Mouse (Mus musculus): ENCODE results near the gene Ptrh1. TPM values are rescaled to one million over a fixed set of nuclear protein-coding genes. Genes with fewer than 3 reads are reported as not detected.

Gene Ptrh1
- polyA plus RNA-seq, 1 experiment = 5.5 TPM

DNA sequence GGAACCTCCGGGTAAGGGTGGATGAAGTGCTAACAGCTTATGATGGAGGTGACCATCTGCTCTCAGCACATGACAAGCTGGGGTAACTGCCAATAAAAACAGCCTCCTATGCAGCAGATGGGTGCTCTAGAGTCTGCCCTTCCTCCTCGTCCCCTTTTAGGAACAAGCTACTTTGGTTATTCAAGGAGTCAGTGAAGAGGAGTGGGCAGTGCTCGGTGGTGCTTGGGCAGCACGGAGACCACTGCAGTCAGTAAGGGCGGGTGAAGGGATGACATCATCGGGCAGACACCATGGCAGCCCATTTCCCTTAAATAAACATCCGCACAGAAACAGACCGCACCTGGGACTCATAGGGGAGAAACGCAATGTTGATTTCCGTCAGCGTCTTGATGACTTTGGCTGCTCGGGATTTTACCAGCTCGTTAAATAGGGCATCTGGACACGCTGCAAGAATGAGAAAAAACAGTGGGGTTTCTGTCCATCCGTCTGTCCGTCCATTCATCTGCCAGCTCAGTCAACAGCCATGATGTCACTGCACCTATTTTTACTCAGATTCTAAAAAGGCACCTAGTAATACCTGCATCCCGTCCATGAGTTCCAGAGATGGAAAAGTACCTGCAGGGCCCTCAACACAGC lies 41.5 kb downstream of the Ptrh1 start:
- Histone ChIP-seq H3K4me3 (ENCODE audit: insufficient read depth, low read length) (no peak overlapping the region), H3K27ac (ENCODE audit: insufficient read depth, low read depth, low read length) (no peak overlapping the region), H3K4me1 (ENCODE audit: control insufficient read depth, insufficient read depth, low read length) (no peaks in the 10 kb centered on the region)

DNA sequence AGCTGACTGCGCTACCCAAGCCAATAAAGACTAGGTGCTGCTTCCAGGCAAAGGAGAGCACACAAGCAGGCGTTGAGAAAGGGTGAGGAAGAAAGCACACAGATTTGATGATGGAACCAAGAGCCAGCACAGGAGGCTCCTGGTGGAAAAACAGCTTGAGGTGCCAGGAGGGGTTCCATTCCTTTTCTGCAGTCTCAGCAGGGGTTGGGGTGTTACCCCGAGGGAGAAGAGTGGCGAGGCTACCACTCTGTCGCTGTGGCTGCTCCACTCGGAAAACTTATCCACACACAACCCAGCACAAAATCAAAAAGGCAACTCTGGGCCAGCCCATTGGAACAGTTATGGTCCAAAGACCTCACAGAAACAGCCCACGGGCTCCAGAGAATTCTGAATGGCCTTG lies 42.0 kb downstream of the Ptrh1 start:
- Histone ChIP-seq H3K27ac (ENCODE audit: insufficient read depth, low read depth, low read length) (no peak overlapping the region), H3K4me3 (ENCODE audit: insufficient read depth, low read length) (no peak overlapping the region), H3K4me1 (ENCODE audit: control insufficient read depth, insufficient read depth, low read length) (no peaks in the 10 kb centered on the region)
- TF ChIP-seq POLR2A (IDR thresholded peaks at IDR 0.05; ENCODE audit: borderline replicate concordance, low read depth, low read length) (no peak), CTCF (IDR thresholded peaks at IDR 0.05; ENCODE audit: low read depth, low read length) (no peak)

More for the DNA sequence above, 41.5 kb downstream of the Ptrh1 start:
- no peak for TF ChIP-seq POLR2A (IDR thresholded peaks at IDR 0.05; ENCODE audit: borderline replicate concordance, low read depth, low read length)
- TF ChIP-seq CTCF (IDR thresholded peaks at IDR 0.05; ENCODE audit: low read depth, low read length) = no peak

DNA sequence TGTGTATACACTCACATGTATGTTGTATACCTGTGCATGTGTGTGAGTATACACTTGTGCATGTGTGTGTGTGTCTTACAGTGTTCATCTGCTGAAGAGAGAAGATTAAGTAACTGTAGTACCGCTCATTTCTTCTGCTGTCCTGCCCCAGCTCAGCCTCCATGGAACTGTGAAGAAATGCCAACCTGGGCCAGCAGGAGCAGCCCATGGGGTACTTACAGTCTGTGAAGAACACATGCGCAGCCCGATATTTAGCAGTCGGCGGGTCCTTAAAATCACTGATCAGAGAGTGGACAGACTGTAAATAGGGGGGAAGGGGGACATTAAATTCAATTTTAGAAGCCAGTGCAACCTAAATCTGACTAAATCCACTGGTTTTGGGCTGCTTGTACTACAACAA lies 42.6 kb downstream of the Ptrh1 start:
- Histone ChIP-seq H3K4me1 (ENCODE audit: control insufficient read depth, insufficient read depth, low read length) (no peaks in the 10 kb centered on the region), H3K27ac (ENCODE audit: insufficient read depth, low read depth, low read length) (no peak overlapping the region), H3K4me3 (ENCODE audit: insufficient read depth, low read length) (no peak overlapping the region)
- no peak for TF ChIP-seq POLR2A (IDR thresholded peaks at IDR 0.05; ENCODE audit: borderline replicate concordance, low read depth, low read length)
- TF ChIP-seq CTCF (IDR thresholded peaks at IDR 0.05; ENCODE audit: low read depth, low read length) = no peak

DNA sequence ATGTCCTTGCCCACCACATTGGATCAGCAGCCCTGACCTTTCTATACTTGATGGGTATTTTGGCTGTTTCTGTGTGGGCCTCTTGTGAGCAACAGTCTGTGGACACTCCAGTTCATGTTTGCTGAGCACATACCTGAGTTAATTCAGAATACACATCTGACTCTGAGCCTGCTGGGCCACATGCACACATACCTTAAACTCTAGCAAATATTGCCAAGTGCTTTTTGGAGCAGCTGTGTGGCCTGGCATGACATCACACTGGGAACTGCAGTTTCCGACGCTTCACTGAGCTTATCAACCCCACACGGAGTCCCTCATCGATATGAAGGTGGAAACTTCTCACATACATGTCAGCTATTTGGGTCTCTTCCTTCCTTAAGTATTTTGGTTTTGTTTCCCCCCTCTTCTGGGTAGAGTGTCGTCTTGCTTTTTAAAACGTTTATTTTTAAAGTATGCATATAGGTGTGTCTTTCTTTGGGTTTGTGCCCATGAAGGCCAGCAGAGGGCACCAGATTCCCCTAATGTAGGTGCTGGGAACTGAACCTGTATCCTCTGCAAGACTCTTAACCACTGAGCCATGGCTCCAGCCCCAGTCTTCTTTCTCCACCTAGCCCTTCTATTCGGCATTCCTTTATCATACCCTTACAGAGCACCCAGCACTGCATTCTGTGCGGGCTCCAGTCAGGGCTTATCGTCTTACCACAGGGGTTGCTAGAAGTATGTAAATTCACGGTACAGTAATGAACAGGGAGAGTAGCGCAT lies 45.6 kb downstream of the Ptrh1 start:
- TF ChIP-seq POLR2A (IDR thresholded peaks at IDR 0.05; ENCODE audit: borderline replicate concordance, low read depth, low read length) = no peak
- TF ChIP-seq CTCF (IDR thresholded peaks at IDR 0.05; ENCODE audit: low read depth, low read length) = peak; percentile 61
- no peak overlapping the region for H3K4me3 ChIP-seq (ENCODE audit: insufficient read depth, low read length)
- no peaks in the 10 kb centered on the region for H3K4me1 ChIP-seq (ENCODE audit: control insufficient read depth, insufficient read depth, low read length)
- no peak overlapping the region for H3K27ac ChIP-seq (ENCODE audit: insufficient read depth, low read depth, low read length)

DNA sequence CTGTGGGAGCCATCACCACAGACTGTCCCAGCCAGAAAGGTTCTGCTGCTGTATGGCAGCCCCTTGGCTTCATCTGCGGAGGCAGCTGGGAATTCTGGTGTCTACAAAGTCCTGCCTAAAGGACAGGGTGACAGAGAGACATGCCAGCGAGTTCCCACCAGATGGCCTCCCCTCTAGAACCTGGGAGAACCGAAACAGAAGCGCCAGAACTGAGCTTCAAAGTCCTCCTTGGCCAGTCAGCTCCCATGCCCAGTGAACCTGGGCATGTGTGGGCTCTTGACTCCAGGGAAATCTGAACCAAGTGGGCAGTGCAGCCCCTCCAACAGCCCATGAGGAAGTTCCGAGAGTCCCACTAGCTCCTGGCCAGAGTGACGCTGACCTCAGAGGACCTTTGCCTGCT lies 47.1 kb downstream of the Ptrh1 start:
- H3K27ac ChIP-seq (ENCODE audit: insufficient read depth, low read depth, low read length) = no peak overlapping the region
- TF ChIP-seq CTCF (IDR thresholded peaks at IDR 0.05; ENCODE audit: low read depth, low read length) (no peak), POLR2A (IDR thresholded peaks at IDR 0.05; ENCODE audit: borderline replicate concordance, low read depth, low read length) (no peak)
- no peaks in the 10 kb centered on the region for H3K4me1 ChIP-seq (ENCODE audit: control insufficient read depth, insufficient read depth, low read length)
- no peak overlapping the region for H3K4me3 ChIP-seq (ENCODE audit: insufficient read depth, low read length)

DNA sequence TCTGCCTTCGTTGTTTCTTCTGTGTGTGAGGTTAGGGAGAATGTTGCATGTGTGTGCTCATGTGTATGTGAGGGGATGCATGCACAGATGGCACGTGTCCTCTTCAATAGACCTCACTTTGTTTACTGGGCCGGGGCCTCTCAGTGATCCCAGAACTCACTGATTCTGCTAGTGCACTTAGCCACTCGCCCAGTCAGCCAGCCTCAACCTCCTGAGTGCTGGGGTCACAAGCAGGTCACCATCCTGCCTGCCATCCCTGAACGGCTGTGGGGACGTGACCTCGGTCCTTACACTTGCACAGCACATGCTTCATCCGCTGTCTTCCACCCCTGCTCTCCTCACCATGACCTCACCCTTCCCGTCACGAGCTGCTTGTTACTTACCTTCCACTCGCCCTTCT lies 47.6 kb downstream of the Ptrh1 start:
- Histone ChIP-seq H3K27ac (ENCODE audit: insufficient read depth, low read depth, low read length) (no peak overlapping the region), H3K4me3 (ENCODE audit: insufficient read depth, low read length) (no peak overlapping the region), H3K4me1 (ENCODE audit: control insufficient read depth, insufficient read depth, low read length) (no peaks in the 10 kb centered on the region)
- no peak for TF ChIP-seq CTCF (IDR thresholded peaks at IDR 0.05; ENCODE audit: low read depth, low read length)

DNA sequence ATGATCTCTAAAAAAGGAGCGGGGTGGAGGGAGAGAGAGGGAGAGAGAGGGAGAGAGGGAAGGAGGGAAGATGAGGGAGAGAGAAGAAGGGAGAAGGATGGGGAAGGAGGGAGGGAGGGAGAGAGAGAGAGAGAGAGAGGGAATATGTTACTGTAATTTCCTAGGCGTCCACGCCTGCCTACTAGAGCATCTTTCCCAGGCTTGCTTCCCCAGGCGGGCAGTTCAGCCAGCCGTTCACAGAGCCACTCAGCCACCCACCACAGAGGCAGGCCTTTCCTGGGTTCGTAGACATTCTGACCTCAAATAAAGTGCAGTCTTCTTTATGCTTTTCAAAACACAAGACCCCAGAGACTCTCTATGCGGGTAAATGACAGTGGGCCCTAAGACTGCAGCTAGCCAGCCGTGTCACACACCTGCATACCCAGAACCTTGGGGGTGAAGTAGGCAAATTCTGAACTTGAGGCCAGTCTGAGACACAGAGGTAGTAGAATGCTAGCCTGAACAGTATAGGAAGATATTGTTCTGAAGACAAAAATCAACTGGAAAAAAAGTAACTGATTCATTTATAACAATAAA lies 48.1 kb downstream of the Ptrh1 start:
- H3K4me3 ChIP-seq (ENCODE audit: insufficient read depth, low read length) = no peak overlapping the region
- TF ChIP-seq CTCF (IDR thresholded peaks at IDR 0.05; ENCODE audit: low read depth, low read length) (no peak), POLR2A (IDR thresholded peaks at IDR 0.05; ENCODE audit: borderline replicate concordance, low read depth, low read length) (no peak)
- H3K4me1 ChIP-seq (ENCODE audit: control insufficient read depth, insufficient read depth, low read length) = no peaks in the 10 kb centered on the region
- no peak overlapping the region for H3K27ac ChIP-seq (ENCODE audit: insufficient read depth, low read depth, low read length)

DNA sequence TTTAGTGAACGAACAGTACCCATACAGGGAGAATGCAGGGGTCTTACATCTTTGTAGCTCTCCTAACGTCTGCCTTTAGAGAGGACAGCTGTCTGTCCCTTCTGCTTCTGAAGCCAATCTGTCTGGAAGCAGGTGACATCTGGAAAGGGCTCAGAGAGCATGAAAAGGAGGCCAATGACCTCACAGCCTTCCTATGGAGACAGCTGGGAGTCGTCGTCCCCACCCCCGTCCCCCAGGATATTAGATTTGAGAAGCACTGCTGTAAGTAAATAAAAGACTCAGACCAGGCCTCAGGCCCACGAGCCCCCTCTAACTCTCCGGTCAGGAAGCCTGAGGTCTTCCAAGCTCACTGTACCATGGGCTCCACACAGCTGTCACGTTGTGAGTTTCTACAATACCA lies 48.6 kb downstream of the Ptrh1 start:
- no peak overlapping the region for H3K4me3 ChIP-seq (ENCODE audit: insufficient read depth, low read length)
- no peak overlapping the region for H3K27ac ChIP-seq (ENCODE audit: insufficient read depth, low read depth, low read length)
- no peak for TF ChIP-seq CTCF (IDR thresholded peaks at IDR 0.05; ENCODE audit: low read depth, low read length)
- no peak for TF ChIP-seq POLR2A (IDR thresholded peaks at IDR 0.05; ENCODE audit: borderline replicate concordance, low read depth, low read length)
- H3K4me1 ChIP-seq (ENCODE audit: control insufficient read depth, insufficient read depth, low read length) = no peaks in the 10 kb centered on the region

DNA sequence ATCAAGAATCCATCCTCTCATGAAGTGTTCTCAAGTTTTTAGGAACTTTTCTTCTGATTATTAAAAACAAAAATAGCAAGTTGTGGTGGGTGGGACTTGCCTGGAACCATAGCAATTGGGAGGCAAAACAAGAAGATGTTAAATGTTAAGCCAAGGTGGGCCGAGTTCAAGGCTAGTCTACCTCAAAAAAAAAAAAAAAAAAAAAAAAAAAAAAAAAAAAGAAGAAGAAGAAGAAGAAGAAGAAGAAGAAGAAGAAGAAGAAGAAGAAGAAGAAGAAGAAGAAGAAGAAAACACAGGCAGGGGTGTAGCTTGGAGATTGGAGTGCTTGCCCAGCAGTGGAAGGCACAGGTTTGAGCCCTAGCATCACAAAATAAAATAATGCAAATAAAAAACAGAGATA lies 49.2 kb downstream of the Ptrh1 start:
- TF ChIP-seq POLR2A (IDR thresholded peaks at IDR 0.05; ENCODE audit: borderline replicate concordance, low read depth, low read length) = no peak
- no peak for TF ChIP-seq CTCF (IDR thresholded peaks at IDR 0.05; ENCODE audit: low read depth, low read length)
- no peak overlapping the region for H3K27ac ChIP-seq (ENCODE audit: insufficient read depth, low read depth, low read length)
- H3K4me1 ChIP-seq (ENCODE audit: control insufficient read depth, insufficient read depth, low read length) = no peaks in the 10 kb centered on the region
- H3K4me3 ChIP-seq (ENCODE audit: insufficient read depth, low read length) = no peak overlapping the region

DNA sequence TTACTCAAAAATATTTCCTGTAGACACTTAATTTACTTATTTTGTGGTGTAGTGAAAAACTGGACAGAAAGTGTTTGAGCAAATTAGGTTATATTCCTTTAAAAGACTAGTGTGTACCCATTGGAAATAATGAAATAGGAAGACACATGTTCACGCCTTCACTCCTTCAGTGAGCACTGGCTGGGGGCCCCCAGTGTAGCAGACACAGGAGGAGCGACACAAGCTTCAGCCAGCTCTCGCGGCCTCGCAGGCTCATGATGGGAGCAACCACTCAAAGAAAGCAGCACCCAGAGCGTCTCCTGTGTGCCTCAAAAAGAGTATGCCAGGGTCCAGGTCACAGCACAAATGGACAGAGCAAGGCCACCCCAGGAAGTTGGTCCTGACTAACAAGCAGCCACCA lies 50.2 kb downstream of the Ptrh1 start:
- H3K27ac ChIP-seq (ENCODE audit: insufficient read depth, low read depth, low read length) = no peak overlapping the region
- H3K4me3 ChIP-seq (ENCODE audit: insufficient read depth, low read length) = no peak overlapping the region
- TF ChIP-seq CTCF (IDR thresholded peaks at IDR 0.05; ENCODE audit: low read depth, low read length) (no peak), POLR2A (IDR thresholded peaks at IDR 0.05; ENCODE audit: borderline replicate concordance, low read depth, low read length) (no peak)
- no peaks in the 10 kb centered on the region for H3K4me1 ChIP-seq (ENCODE audit: control insufficient read depth, insufficient read depth, low read length)

Other genes starting within 250 kb of the Ptrh1 start
- gene Fam102a, start 240.5 kb upstream of the Ptrh1 start, polyA plus RNA-seq (2012; ENCODE audit: insufficient read depth, insufficient read length, missing spikeins) = 4.7 and 5.3 TPM in 2 replicates
- 55.6 and 68.0 TPM in 2 replicates for gene Dpm2, start 204.9 kb upstream of the Ptrh1 start, polyA plus RNA-seq (2012; ENCODE audit: insufficient read depth, insufficient read length, missing spikeins)
- not detected in 2 replicates for gene Pip5kl1, start 201.0 kb upstream of the Ptrh1 start, polyA plus RNA-seq (2012; ENCODE audit: insufficient read depth, insufficient read length, missing spikeins)
- not detected in 2 replicates for gene 9430097D07Rik, start 200.1 kb upstream of the Ptrh1 start, polyA plus RNA-seq (2012; ENCODE audit: insufficient read depth, insufficient read length, missing spikeins)
- 22.0 and 26.9 TPM in 2 replicates for gene St6galnac4, start 188.7 kb upstream of the Ptrh1 start, polyA plus RNA-seq (2012; ENCODE audit: insufficient read depth, insufficient read length, missing spikeins)
- gene St6galnac6, start 176.1 kb upstream of the Ptrh1 start, polyA plus RNA-seq (2012; ENCODE audit: insufficient read depth, insufficient read length, missing spikeins) = 30.7 and 35.3 TPM in 2 replicates
- 2.5 and 4.1 TPM in 2 replicates for gene Ak1, start 154.0 kb upstream of the Ptrh1 start, polyA plus RNA-seq (2012; ENCODE audit: insufficient read depth, insufficient read length, missing spikeins)
- gene Eng, start 129.2 kb upstream of the Ptrh1 start, polyA plus RNA-seq (2012; ENCODE audit: insufficient read depth, insufficient read length, missing spikeins) = 45.4 and 46.2 TPM in 2 replicates
- gene Fpgs, start 71.6 kb upstream of the Ptrh1 start, polyA plus RNA-seq (2012; ENCODE audit: insufficient read depth, insufficient read length, missing spikeins) = 4.3 and 5.1 TPM in 2 replicates
- gene Cdk9, start 62.7 kb upstream of the Ptrh1 start, polyA plus RNA-seq (2012; ENCODE audit: insufficient read depth, insufficient read length, missing spikeins) = 192 and 210 TPM in 2 replicates
- 19.3 and 22.0 TPM in 2 replicates for gene Sh2d3c, start 54.7 kb upstream of the Ptrh1 start, polyA plus RNA-seq (2012; ENCODE audit: insufficient read depth, insufficient read length, missing spikeins)
- not detected in 2 replicates for gene 6330409D20Rik, start 34.8 kb upstream of the Ptrh1 start, polyA plus RNA-seq (2012; ENCODE audit: insufficient read depth, insufficient read length, missing spikeins)
- 32.1 and 33.9 TPM in 2 replicates for gene Tor2a, start 18.6 kb upstream of the Ptrh1 start, polyA plus RNA-seq (2012; ENCODE audit: insufficient read depth, insufficient read length, missing spikeins)
- not detected in 2 replicates for gene Ttc16, start 153 bp upstream of the Ptrh1 start, polyA plus RNA-seq (2012; ENCODE audit: insufficient read depth, insufficient read length, missing spikeins)
- gene Cfap157, start 8.6 kb downstream of the Ptrh1 start, polyA plus RNA-seq (2012; ENCODE audit: insufficient read depth, insufficient read length, missing spikeins) = not detected in 2 replicates
- gene Stxbp1, start 71.5 kb downstream of the Ptrh1 start, polyA plus RNA-seq (2012; ENCODE audit: insufficient read depth, insufficient read length, missing spikeins) = 17.1 and 17.7 TPM in 2 replicates
- 78.3 and 90.1 TPM in 2 replicates for gene Fam129b, start 100.3 kb downstream of the Ptrh1 start, polyA plus RNA-seq (2012; ENCODE audit: insufficient read depth, insufficient read length, missing spikeins)
- gene Rpl12, start 185.8 kb downstream of the Ptrh1 start, polyA plus RNA-seq (2012; ENCODE audit: insufficient read depth, insufficient read length, missing spikeins) = 17.4 and 23.3 TPM in 2 replicates
- 12.0 and 13.2 TPM in 2 replicates for gene Lrsam1, start 185.8 kb downstream of the Ptrh1 start, polyA plus RNA-seq (2012; ENCODE audit: insufficient read depth, insufficient read length, missing spikeins)
- 20.7 and 23.4 TPM in 2 replicates for gene Slc2a8, start 206.3 kb downstream of the Ptrh1 start, polyA plus RNA-seq (2012; ENCODE audit: insufficient read depth, insufficient read length, missing spikeins)

All from bone marrow macrophage, adult 2 months (primary cell).